Mouse (Mus musculus): ENCODE data around the gene Tm4sf4. TPM values are rescaled to one million over a fixed set of nuclear protein-coding genes. Genes with fewer than 3 reads are reported as not detected.

Tm4sf4 gene
- polyA plus RNA-seq, 1 experiment = not detected

- Histone ChIP-seq H3K36me3 (ENCODE audit: control insufficient read depth, insufficient read depth, low read length, poor library complexity, severe bottlenecking) (no peaks in the 10 kb centered on the region; the same call in 1 of the 2 replicates), H3K4me1 (ENCODE audit: control insufficient read depth, insufficient read depth, low read length) (no peaks in the 10 kb centered on the region), H3K27me3 (ENCODE audit: control insufficient read depth, insufficient read depth, low read length, poor library complexity, severe bottlenecking) (no peaks in the 10 kb centered on the region), H3K4me3 (ENCODE audit: low read depth, low read length) (no peak overlapping the region), H3K27ac (ENCODE audit: insufficient read depth, low read length) (no peak overlapping the region), H3K9ac (ENCODE audit: low read depth, poor library complexity, severe bottlenecking) (no peak overlapping the region), H3K9me3 (replicated peaks; ENCODE audit: control insufficient read depth, insufficient read depth, low read length, poor library complexity, severe bottlenecking) (no peaks in the 10 kb centered on the region)
- TF ChIP-seq POLR2A (IDR thresholded peaks at IDR 0.05; ENCODE audit: insufficient read depth, low read length) (no peak), EP300 (IDR thresholded peaks at IDR 0.05; ENCODE audit: insufficient read depth, low read depth, low read length) (no peak), CTCF (IDR thresholded peaks at IDR 0.05; ENCODE audit: low read depth, low read length) (no peak)
Observed at GRCm38 (mm10) chr3:57466289-57466688, 41.2 kb downstream of the Tm4sf4 start.

DNA sequence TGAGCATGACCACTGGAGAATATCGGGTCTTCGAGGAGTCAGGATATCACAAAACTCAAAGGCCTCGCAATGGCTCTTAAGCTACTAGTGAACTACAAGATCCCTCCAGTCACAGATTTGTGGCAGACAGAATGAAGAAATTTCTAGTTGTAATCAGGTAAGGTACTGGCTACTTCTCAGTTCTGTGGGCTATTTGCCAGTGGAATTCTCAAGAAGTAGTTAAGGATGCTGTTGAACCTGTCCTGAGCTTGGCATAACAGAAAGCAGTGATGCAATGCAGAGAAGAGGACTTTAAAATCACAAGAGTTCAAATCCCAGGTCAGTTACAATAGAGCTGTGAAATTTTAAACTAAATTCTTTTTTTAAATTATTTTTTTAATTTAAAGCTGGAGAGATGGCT lies 44.2 kb downstream of the Tm4sf4 start:
- H3K27me3 ChIP-seq (ENCODE audit: control insufficient read depth, insufficient read depth, low read length, poor library complexity, severe bottlenecking) = no peaks in the 10 kb centered on the region
- peaks cover 2% of the 10 kb centered on the region for H3K4me1 ChIP-seq (ENCODE audit: control insufficient read depth, insufficient read depth, low read length)
- H3K9ac ChIP-seq (ENCODE audit: low read depth, poor library complexity, severe bottlenecking) = no peak overlapping the region
- no peak for TF ChIP-seq POLR2A (IDR thresholded peaks at IDR 0.05; ENCODE audit: insufficient read depth, low read length)
- TF ChIP-seq EP300 (IDR thresholded peaks at IDR 0.05; ENCODE audit: insufficient read depth, low read depth, low read length) = no peak
- no peak for TF ChIP-seq CTCF (IDR thresholded peaks at IDR 0.05; ENCODE audit: low read depth, low read length)
- H3K9me3 ChIP-seq (replicated peaks; ENCODE audit: control insufficient read depth, insufficient read depth, low read length, poor library complexity, severe bottlenecking) = no peaks in the 10 kb centered on the region
- no peak overlapping the region for H3K27ac ChIP-seq (ENCODE audit: insufficient read depth, low read length)
- H3K36me3 ChIP-seq (ENCODE audit: control insufficient read depth, insufficient read depth, low read length, poor library complexity, severe bottlenecking) = no peaks in the 10 kb centered on the region
- H3K4me3 ChIP-seq (ENCODE audit: low read depth, low read length) = no peak overlapping the region

- H3K9me3 ChIP-seq (replicated peaks; ENCODE audit: control insufficient read depth, insufficient read depth, low read length, poor library complexity, severe bottlenecking) = no peaks in the 10 kb centered on the region
- peaks cover 2% of the 10 kb centered on the region for H3K4me1 ChIP-seq (ENCODE audit: control insufficient read depth, insufficient read depth, low read length)
- H3K27ac ChIP-seq (ENCODE audit: insufficient read depth, low read length) = no peak overlapping the region; the same call in 1 of the 2 replicates
- H3K9ac ChIP-seq (ENCODE audit: low read depth, poor library complexity, severe bottlenecking) = no peak overlapping the region
- H3K36me3 ChIP-seq (ENCODE audit: control insufficient read depth, insufficient read depth, low read length, poor library complexity, severe bottlenecking) = no peaks in the 10 kb centered on the region
- H3K27me3 ChIP-seq (ENCODE audit: control insufficient read depth, insufficient read depth, low read length, poor library complexity, severe bottlenecking) = no peaks in the 10 kb centered on the region
- TF ChIP-seq EP300 (IDR thresholded peaks at IDR 0.05; ENCODE audit: insufficient read depth, low read depth, low read length) = no peak
- TF ChIP-seq POLR2A (IDR thresholded peaks at IDR 0.05; ENCODE audit: insufficient read depth, low read length) = no peak
- peak; percentile 26 for TF ChIP-seq CTCF (IDR thresholded peaks at IDR 0.05; ENCODE audit: low read depth, low read length)
- H3K4me3 ChIP-seq (ENCODE audit: low read depth, low read length) = no peak overlapping the region
Observed at GRCm38 (mm10) chr3:57470326-57470725, 45.2 kb downstream of the Tm4sf4 start.

- TF ChIP-seq POLR2A (IDR thresholded peaks at IDR 0.05; ENCODE audit: insufficient read depth, low read length) = no peak
- no peak for TF ChIP-seq CTCF (IDR thresholded peaks at IDR 0.05; ENCODE audit: low read depth, low read length)
- no peak for TF ChIP-seq EP300 (IDR thresholded peaks at IDR 0.05; ENCODE audit: insufficient read depth, low read depth, low read length)
- Histone ChIP-seq H3K9me3 (replicated peaks; ENCODE audit: control insufficient read depth, insufficient read depth, low read length, poor library complexity, severe bottlenecking) (no peaks in the 10 kb centered on the region), H3K9ac (ENCODE audit: low read depth, poor library complexity, severe bottlenecking) (no peak overlapping the region), H3K36me3 (ENCODE audit: control insufficient read depth, insufficient read depth, low read length, poor library complexity, severe bottlenecking) (no peaks in the 10 kb centered on the region), H3K27me3 (ENCODE audit: control insufficient read depth, insufficient read depth, low read length, poor library complexity, severe bottlenecking) (no peaks in the 10 kb centered on the region), H3K4me1 (ENCODE audit: control insufficient read depth, insufficient read depth, low read length) (peaks cover 2% of the 10 kb centered on the region), H3K27ac (ENCODE audit: insufficient read depth, low read length) (0 out of 2 replicates have a peak overlapping the region, but pooled peaks have one; percentile 2), H3K4me3 (ENCODE audit: low read depth, low read length) (no peak overlapping the region)
Observed at GRCm38 (mm10) chr3:57470981-57471601, 46.0 kb downstream of the Tm4sf4 start.

GRCm38 (mm10) chr3:57472407-57472806 lies 47.3 kb downstream of the Tm4sf4 start:
- no peaks in the 10 kb centered on the region for H3K27me3 ChIP-seq (ENCODE audit: control insufficient read depth, insufficient read depth, low read length, poor library complexity, severe bottlenecking)
- TF ChIP-seq EP300 (IDR thresholded peaks at IDR 0.05; ENCODE audit: insufficient read depth, low read depth, low read length) (no peak), CTCF (IDR thresholded peaks at IDR 0.05; ENCODE audit: low read depth, low read length) (no peak), POLR2A (IDR thresholded peaks at IDR 0.05; ENCODE audit: insufficient read depth, low read length) (no peak)
- no peaks in the 10 kb centered on the region for H3K9me3 ChIP-seq (replicated peaks; ENCODE audit: control insufficient read depth, insufficient read depth, low read length, poor library complexity, severe bottlenecking)
- no peak overlapping the region for H3K4me3 ChIP-seq (ENCODE audit: low read depth, low read length)
- H3K36me3 ChIP-seq (ENCODE audit: control insufficient read depth, insufficient read depth, low read length, poor library complexity, severe bottlenecking) = no peaks in the 10 kb centered on the region
- H3K27ac ChIP-seq (ENCODE audit: insufficient read depth, low read length) = no peak overlapping the region
- peaks cover 2% of the 10 kb centered on the region for H3K4me1 ChIP-seq (ENCODE audit: control insufficient read depth, insufficient read depth, low read length)
- no peak overlapping the region for H3K9ac ChIP-seq (ENCODE audit: low read depth, poor library complexity, severe bottlenecking)

- Histone ChIP-seq H3K4me3 (ENCODE audit: low read depth, low read length) (no peak overlapping the region), H3K27me3 (ENCODE audit: control insufficient read depth, insufficient read depth, low read length, poor library complexity, severe bottlenecking) (no peaks in the 10 kb centered on the region), H3K4me1 (ENCODE audit: control insufficient read depth, insufficient read depth, low read length) (peaks cover 2% of the 10 kb centered on the region), H3K36me3 (ENCODE audit: control insufficient read depth, insufficient read depth, low read length, poor library complexity, severe bottlenecking) (no peaks in the 10 kb centered on the region), H3K27ac (ENCODE audit: insufficient read depth, low read length) (no peak overlapping the region), H3K9me3 (replicated peaks; ENCODE audit: control insufficient read depth, insufficient read depth, low read length, poor library complexity, severe bottlenecking) (no peaks in the 10 kb centered on the region), H3K9ac (ENCODE audit: low read depth, poor library complexity, severe bottlenecking) (no peak overlapping the region)
- TF ChIP-seq POLR2A (IDR thresholded peaks at IDR 0.05; ENCODE audit: insufficient read depth, low read length) (no peak), CTCF (IDR thresholded peaks at IDR 0.05; ENCODE audit: low read depth, low read length) (no peak), EP300 (IDR thresholded peaks at IDR 0.05; ENCODE audit: insufficient read depth, low read depth, low read length) (no peak)
Observed at GRCm38 (mm10) chr3:57474421-57474820, 49.3 kb downstream of the Tm4sf4 start.

All from ES-Bruce4 (cell line).